Mouse (Mus musculus) frontal cortex, postnatal 14 days (tissue): Measurements from ENCODE around the gene Olfr1388.
"Not testable (repeated sequence)": the region's sequence is repeated elsewhere in the genome, so short reads cannot be mapped to it uniquely, and the experiment has no call there.

Source experiments
- DNase-seq, 2 experiments: peaks; one replicate each; pipeline ENCODE4 v3.0.0; 2022; ENCODE audit warnings: low spot score in 2 of 2

Gene Olfr1388

GRCm38 (mm10) chr11:49436411-49436810, at the start of gene Olfr1388:
Gene Olfr1388, plus strand, starts transcription at chr11:49436624.
- no peak for DNase-seq

GRCm38 (mm10) chr11:49392707-49393106, 43.7 kb upstream of the Olfr1388 start:
- DNase-seq, result not testable (repeated sequence)

- no peak for DNase-seq
These were observed 29.6 kb upstream of the Olfr1388 start for GRCm38 (mm10) chr11:49406784-49407183.

GRCm38 (mm10) chr11:49410540-49410939, 25.9 kb upstream of the Olfr1388 start:
- DNase-seq, result no peak

- no peak for DNase-seq
These were observed 13.7 kb upstream of the Olfr1388 start, which contains the start of gene Olfr1389 for GRCm38 (mm10) chr11:49422767-49423166. Gene Olfr1389, plus strand, starts transcription at chr11:49423067.

GRCm38 (mm10) chr11:49425257-49425927, 11.0 kb upstream of the Olfr1388 start:
- no peak for DNase-seq

GRCm38 (mm10) chr11:49429641-49430040, 6.8 kb upstream of the Olfr1388 start:
- no peak for DNase-seq

- no peak for DNase-seq
These were observed 18.6 kb downstream of the Olfr1388 start, which contains the start of gene Olfr1387 for GRCm38 (mm10) chr11:49455043-49455442. Gene Olfr1387, plus strand, starts transcription at chr11:49455343.

- DNase-seq, result not testable (repeated sequence)
These were observed 28.3 kb downstream of the Olfr1388 start, which contains the start of gene Olfr1386 for GRCm38 (mm10) chr11:49464746-49465145. Gene Olfr1386, plus strand, starts transcription at chr11:49465046.

- DNase-seq, result no peak
These were observed 49.5 kb downstream of the Olfr1388 start for GRCm38 (mm10) chr11:49485973-49486372.

- DNase-seq, result not testable (repeated sequence)
These were observed 52.3 kb downstream of the Olfr1388 start, which contains the start of gene Olfr1385 for GRCm38 (mm10) chr11:49488770-49489169. Gene Olfr1385, plus strand, starts transcription at chr11:49489070.
